Mouse (Mus musculus) E14TG2a.4 (cell line): Measurements from ENCODE around the gene Mcmbp.

ENCODE experiments used
- CTCF ChIP-seq: conservative IDR thresholded peaks from 2 replicates; pipeline ENCODE4 v1.5.1; 2014; ENCODE audit warnings: low read length
- NANOG ChIP-seq: IDR thresholded peaks from 2 replicates; pipeline ENCODE4 v1.6.1; 2014; ENCODE audit warnings: borderline replicate concordance, low read length, mixed read lengths
- POU5F1 ChIP-seq: IDR thresholded peaks from 2 replicates; pipeline ENCODE4 v1.6.1; 2014; ENCODE audit warnings: low read length, borderline replicate concordance

- TF ChIP-seq CTCF (no peak), POU5F1 (no peak), NANOG (no peak)
Observed at GRCm38 (mm10) chr7:128692163-128692562, 48.1 kb downstream of the Mcmbp start.
